Mouse (Mus musculus): ENCODE results near the gene Ift81.

GRCm38 (mm10) chr5:122650100-122650499 lies 35.8 kb upstream of the Ift81 start:
- TF ChIP-seq ZNF384 (IDR thresholded peaks at IDR 0.05; ENCODE audit: low read depth, low read length) (no peak), ZC3H11A (IDR thresholded peaks at IDR 0.05; ENCODE audit: borderline replicate concordance, low read depth, low read length) (no peak), CHD2 (IDR thresholded peaks at IDR 0.05; ENCODE audit: low read depth, low read length) (no peak), MAFK (IDR thresholded peaks at IDR 0.05; ENCODE audit: insufficient read depth, low read depth, low read length) (no peak), HCFC1 (IDR thresholded peaks at IDR 0.05; ENCODE audit: borderline replicate concordance, insufficient read depth, low read length) (no peak)
